In genomic region chr17:75464983-75465634, GRCm38 (mm10) we compare ENCODE assay signal across 8 mouse cellular contexts. TPM values are rescaled to one million over a fixed set of nuclear protein-coding genes. Genes with fewer than 3 reads are reported as not detected.
DNase-seq lines count a peak whose midpoint lies in the region; ATAC-seq lines count a peak whose summit lies in the region.

No protein-coding gene starts in this region.

- no peak overlapping the region for H3K27ac ChIP-seq in hindbrain, embryonic 13.5 days

- H3K27me3 ChIP-seq in hindbrain, embryonic 13.5 days = 0 out of 2 replicates have a peak, but pooled peaks cover 6% of the 10 kb centered on the region

- DNase-seq in NIH3T3 (ENCODE audit: low read depth) = peak; percentile 85
- DNase-seq in cerebellum, postnatal 14 days = peak; percentile 60 to 73
- peak; percentile 69 to 85 for DNase-seq in frontal cortex, postnatal 36 days (ENCODE audit: low spot score in 2 of 2)
- peak; percentile 75 for DNase-seq in left cerebral cortex, adult 11 months (ENCODE audit: low spot score)
- peak; percentile 73 for DNase-seq in lung, postnatal 14 days
- peak; percentile 85 for DNase-seq in right cerebral cortex, adult 18-20 months

- H3K9ac ChIP-seq in hindbrain, embryonic 13.5 days = no peak overlapping the region

- 11% methylated on average over 15 of the region's 15 CpGs for whole genome bisulfite sequencing in hindbrain, embryonic 13.5 days

- peak; percentile 80 for ATAC-seq in hindbrain, embryonic 13.5 days (ENCODE audit: low FRiP score)
- ATAC-seq in erythroblast, adult 5-6 weeks (replicated peaks; ENCODE audit: low FRiP score, poor library complexity, severe bottlenecking) = no peak

- peak overlapping the region; percentile 40 for H3K4me2 ChIP-seq in hindbrain, embryonic 13.5 days

- no peak overlapping the region for H3K4me3 ChIP-seq in hindbrain, embryonic 13.5 days

- H3K9me3 ChIP-seq in hindbrain, embryonic 13.5 days = no peaks in the 10 kb centered on the region

- H3K4me1 ChIP-seq in hindbrain, embryonic 13.5 days (replicated peaks) = peaks cover 14% of the 10 kb centered on the region

- no peaks in the 10 kb centered on the region for H3K36me3 ChIP-seq in hindbrain, embryonic 13.5 days

RNA-seq across cellular contexts. Expression of gene Rasgrp3, which starts 29.4 kb away (rescaled TPM):
- 7.4 and 8.2 TPM in 2 replicates for polyA plus RNA-seq in hindbrain, embryonic 13.5 days (2015; fragmentation: Nextera tagmentation; extraction: Ambion mirVana)
- total RNA-seq in erythroblast, adult 5-6 weeks (2015; ENCODE audit: low replicate concordance) = not detected in 2 replicates
- not detected in 2 replicates for total RNA-seq in erythroblast, adult 5-6 weeks (2017; ENCODE audit: low replicate concordance)
